Mouse (Mus musculus): Measurements from ENCODE around the gene Mecr.

The Mecr gene

GRCm38 (mm10) chr4:131836351-131836881, 6.9 kb upstream of the Mecr start:
- ATAC-seq (ENCODE audit: low TSS enrichment), result no peak

DNA sequence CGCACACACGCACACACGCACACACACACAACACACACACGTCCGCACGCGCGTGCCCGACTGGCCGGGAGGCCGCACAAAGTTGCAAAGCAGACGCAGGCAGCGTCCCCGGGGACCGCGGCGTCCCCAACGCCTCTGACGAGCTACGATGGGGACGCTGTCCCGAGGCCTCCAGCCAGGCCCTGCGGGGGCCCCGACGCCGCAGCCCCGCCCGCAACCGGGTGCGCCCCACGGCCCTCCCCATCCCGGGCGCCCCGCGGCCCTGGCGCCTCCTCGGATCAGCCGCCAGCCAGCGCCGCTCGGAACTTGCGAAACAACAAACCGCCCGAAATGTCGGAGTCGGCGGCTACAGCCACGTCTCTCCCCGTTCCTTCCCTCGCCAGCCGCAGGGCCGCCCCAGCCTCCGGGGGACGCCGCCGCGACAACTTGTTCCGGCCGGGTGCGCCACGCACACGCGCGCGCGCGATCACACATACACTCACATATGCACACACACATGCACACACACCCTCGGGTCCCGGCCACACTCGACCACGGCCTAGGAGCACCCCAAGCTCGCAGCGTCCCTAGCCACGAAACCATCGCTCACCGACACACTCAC, 6.3 kb upstream of the Mecr start:
- ATAC-seq (ENCODE audit: low TSS enrichment), result 0 out of 2 replicates have a peak, but pooled peaks have one; percentile 21

DNA sequence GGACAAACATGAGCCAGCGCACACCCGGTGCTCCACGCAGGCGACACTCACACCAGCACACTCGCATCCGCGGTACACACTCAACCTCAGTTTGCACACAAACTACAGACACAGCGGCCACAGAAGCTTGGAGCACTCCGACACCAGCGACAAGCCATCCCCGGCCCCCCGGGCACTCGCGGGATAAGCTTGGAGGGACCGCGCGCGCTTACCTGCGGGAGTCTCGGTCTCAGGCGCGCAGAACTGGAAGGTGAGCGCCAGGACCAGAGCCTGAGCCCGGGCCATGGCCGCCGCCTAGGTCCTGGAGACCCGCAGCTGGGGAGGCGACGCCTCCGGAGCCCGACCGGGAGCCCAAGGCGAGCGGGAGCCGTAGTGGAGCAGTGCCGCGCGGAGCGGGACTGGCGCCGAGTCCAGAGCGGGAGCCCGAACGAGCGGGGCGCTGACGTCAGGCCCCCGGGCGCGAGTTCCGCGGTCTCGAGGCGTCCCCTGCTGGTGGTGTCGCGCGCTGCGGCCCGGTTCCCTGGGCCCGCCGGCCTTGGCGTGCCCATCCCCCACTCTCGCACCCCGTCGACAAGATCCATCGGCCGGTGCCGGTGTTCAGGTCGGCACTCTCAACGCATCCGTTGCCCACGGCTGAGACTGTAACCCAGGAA, 5.3 kb upstream of the Mecr start, which contains the start of gene Ptpru:
Gene Ptpru (minus strand): TSS at position 417 of the 653 bp plus-strand sequence.
- ATAC-seq (ENCODE audit: low TSS enrichment), result peak; percentile 82

DNA sequence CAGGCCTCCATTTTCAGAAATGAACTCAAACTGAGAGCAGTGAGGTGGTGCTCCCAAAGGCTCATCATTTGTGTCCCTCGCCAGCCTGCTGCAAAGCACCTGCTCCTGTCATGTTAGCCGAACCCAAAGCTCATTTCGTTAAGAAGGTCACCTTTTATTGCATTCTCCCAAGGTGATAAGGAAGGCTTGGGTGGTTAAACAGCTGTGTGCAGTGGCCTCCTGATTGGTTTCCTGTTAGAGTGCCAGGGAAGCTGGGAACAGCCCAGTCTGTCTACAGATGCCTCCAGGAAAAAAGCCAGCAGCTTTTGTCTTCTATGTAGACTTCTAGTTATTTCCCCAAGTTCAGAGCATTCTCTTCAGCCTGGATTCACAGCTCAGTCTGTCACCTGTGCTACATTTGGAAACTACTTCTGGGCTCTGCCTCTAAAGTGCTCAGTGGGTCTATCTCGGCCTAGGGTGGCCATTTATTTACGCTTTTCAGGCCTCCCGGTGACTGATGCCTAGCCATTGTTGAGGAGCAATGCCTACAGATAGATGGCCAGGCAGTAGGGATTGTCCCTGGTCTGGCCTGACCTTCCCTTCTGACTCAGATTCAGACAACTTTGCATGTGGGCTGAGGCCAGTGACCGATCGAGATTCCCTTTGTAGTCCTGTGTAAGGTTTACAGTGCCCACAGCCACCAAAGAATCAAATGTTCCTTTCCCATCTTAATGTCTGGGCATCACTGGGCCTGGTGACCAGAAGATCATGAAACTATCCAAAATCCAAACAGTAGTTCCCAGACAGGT, 2.9 kb downstream of the Mecr start:
- ATAC-seq (ENCODE audit: low TSS enrichment), result no peak

- no peak for ATAC-seq (ENCODE audit: low TSS enrichment)
Measured at GRCm38 (mm10) chr4:131848082-131848481, 4.8 kb downstream of the Mecr start.

GRCm38 (mm10) chr4:131849986-131850638, 6.8 kb downstream of the Mecr start:
- peak; percentile 62; the same call in 1 of the 2 replicates for ATAC-seq (ENCODE audit: low TSS enrichment)

DNA sequence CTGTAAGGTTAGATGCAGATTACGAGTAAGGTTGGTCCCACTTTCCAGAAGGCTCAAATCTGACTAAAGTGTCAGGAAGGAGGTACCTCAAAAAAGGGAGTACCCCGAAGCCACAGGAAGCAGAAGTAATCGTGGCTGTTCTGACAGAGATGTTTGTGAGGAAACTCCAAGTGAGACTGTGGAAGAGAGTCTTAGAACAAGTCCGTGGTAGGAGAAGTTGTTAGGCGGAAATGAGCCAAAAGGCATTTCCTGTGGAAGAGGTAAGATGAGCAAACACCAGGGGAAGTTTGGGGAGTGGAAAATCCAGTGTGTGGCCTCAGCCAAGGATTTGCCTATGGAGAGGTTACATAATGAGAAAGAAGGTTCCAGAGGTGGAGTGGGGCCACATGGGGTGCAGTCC, 11.7 kb downstream of the Mecr start:
- ATAC-seq (ENCODE audit: low TSS enrichment), result no peak

GRCm38 (mm10) chr4:131860492-131861340, 17.4 kb downstream of the Mecr start:
- peak; percentile 90 for ATAC-seq (ENCODE audit: low TSS enrichment)

DNA sequence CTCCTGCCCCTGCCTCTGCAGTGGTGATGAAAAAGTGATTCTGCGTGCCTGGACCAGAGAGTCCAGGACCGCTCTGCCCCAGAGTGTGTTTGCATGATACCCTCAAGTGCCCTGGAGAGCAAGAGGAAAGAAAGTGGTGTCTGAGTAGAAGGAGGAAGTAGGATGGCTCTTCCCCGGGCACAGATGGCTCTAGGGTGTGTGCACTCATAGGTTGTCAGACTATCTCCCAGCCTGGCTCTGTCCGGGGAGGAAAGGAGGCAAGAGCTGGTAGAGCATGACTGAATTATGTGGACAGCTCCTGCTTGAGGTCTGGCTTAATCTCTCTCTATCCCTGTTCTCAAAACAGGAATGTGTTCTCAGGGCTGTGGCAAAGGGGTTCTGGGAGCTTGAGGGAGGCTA, 18.1 kb downstream of the Mecr start:
- no peak for ATAC-seq (ENCODE audit: low TSS enrichment)

GRCm38 (mm10) chr4:131872672-131873292, 29.5 kb downstream of the Mecr start:
- no peak for ATAC-seq (ENCODE audit: low TSS enrichment)

DNA sequence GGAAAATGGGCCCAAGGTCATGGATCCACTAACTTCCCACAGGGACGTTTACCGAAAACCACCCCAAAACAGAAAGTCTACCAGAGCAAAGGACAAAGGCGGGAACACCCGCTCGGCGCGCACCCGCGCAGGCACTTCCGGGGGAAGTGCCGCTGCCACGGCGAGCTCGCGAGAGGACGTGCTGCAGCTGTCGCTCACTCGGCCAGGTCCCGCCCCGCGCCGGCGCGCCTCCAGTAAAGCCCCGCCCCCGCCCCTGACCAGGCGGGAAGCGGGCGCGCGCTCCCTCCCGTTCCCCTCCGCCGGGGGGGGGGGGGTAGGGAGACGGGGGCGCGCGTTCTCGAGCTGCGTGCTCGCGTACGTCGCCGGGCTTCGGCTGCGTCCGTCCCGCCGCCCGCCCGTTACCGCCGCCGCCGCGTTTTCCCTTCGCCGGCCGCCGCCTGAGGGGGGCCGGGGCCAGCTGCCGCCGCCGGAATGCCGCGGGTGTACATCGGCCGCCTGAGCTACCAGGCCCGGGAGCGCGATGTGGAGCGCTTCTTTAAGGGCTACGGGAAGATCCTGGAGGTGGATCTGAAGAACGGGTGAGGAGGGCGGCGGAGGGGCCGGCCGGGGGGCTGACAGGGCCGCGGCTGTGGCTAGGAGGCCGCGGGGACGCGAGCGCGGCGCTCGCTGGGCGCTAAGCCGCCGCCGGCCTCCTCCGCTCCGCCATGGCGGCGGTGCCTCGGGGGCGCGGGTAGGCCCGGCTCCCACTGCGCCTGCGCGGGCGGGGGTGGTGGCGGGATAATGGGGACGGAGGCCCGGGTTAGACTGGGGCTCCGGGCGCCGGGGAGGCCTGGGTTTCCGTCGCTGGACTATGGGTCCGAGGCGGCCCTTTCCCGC, 30.3 kb downstream of the Mecr start, which contains the start of gene Srsf4:
Gene Srsf4 (plus strand): TSS at position 325 of the 876 bp plus-strand sequence.
- peak; percentile 94 for ATAC-seq (ENCODE audit: low TSS enrichment)

GRCm38 (mm10) chr4:131874169-131874536, 30.9 kb downstream of the Mecr start:
- ATAC-seq (ENCODE audit: low TSS enrichment), result no peak; the same call in 1 of the 2 replicates

GRCm38 (mm10) chr4:131874567-131874966, 31.3 kb downstream of the Mecr start:
- no peak for ATAC-seq (ENCODE audit: low TSS enrichment)

- no peak for ATAC-seq (ENCODE audit: low TSS enrichment)
Measured at GRCm38 (mm10) chr4:131875242-131875641, 32.0 kb downstream of the Mecr start.

DNA sequence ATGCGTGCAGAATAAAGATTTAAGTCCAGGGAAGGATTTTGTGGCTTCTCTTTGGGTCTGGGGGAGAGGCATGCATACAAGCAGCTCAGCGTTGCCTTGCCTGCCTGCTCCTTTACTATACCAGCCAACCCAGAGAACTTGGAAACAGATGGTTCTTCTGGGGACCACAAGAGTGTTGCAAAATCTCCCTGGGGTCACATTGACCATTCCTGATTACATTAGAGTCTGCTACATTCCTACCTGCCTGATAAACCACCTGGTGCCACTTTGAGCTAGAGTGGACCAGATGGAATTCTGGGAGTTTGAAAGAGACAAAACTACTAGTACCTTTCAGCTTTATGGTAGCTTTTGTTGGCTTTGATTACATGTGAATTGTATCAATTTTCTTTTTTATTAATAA, 33.6 kb downstream of the Mecr start:
- ATAC-seq (ENCODE audit: low TSS enrichment), result no peak

GRCm38 (mm10) chr4:131879692-131880091, 36.4 kb downstream of the Mecr start:
- no peak for ATAC-seq (ENCODE audit: low TSS enrichment)

DNA sequence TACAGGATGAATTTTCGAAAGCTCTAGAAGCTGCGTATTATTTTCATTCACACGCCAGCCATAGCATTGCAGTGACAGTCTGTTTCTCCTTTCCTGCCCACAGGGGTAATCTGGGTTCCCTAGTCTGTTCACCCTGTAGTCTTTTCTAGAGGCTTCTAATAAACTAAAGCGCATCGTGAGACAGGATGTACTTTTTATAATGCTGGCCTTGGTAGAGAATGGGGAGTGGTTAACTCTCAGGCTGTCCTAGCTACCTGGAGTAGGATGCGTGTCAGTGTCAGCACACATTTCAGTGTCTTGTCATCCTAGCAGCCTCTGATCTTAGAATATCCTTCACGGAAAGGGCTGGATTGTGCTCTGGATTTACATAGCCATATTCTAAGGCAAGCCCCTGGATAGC, 38.0 kb downstream of the Mecr start:
- no peak for ATAC-seq (ENCODE audit: low TSS enrichment)

DNA sequence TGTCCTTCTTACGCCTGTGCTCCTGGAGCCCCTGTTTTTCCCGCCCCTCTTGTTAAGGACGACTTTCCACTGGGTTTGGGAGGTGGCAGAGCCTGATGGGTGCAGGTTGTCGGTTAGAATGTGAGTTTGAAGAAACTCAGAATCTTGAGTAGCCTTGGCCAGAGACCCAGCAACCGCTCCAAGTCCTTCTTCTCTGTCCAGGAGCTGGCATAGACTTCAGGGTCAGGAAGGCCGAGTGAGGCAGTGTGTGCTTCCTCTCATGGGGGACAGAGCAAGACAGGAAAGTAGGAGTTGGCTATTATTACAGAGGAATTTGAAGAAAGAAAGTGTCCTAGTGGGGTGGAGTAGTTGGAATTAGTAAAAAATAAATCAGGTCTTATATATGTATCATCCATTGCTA, 40.3 kb downstream of the Mecr start:
- no peak for ATAC-seq (ENCODE audit: low TSS enrichment)

DNA sequence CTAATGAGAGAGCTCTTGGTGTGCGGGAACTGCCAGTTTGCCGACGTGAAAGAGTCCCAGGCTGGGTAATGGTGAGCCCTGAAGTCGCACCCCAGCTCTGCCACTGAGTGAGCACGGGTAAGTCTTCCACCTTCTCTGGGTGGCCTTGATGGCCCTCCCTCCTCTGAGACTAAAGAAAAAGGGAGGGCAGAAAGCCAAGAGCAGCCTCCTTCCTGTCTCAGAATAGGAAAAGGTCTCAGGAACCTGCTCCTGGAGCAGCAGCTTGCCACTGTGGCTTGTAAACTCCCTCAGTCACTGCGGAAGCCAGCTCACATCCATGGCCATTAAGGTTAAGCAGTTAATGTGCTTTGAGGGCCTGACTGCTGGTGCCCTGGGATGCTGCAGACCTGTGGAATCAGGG, 42.1 kb downstream of the Mecr start:
- no peak for ATAC-seq (ENCODE audit: low TSS enrichment)

DNA sequence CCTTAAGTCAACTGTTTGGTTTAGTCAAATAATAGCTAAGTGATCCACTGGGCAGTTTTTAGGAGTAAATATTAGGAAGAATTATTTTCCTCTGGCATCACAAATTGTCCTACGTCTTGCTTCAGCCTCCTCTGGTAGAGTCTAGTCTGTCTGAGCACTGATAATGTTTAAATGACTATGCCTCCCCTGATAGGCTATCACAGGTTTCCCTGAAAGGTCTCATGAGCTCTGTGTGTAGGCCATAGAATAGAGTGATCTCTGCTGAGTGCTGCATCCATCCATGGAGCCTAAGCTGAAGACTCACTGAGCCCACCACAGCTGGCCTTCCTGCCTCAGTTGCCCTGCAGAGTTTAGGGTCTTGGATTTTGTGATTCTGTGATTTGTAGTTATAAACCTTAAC, 45.3 kb downstream of the Mecr start:
- no peak for ATAC-seq (ENCODE audit: low TSS enrichment)
